Mouse (Mus musculus) R1 (cell line): ENCODE measurements at regions not wholly inside any gene's neighbourhood (a gene's known extent, or its start where the extent isn't known, plus 50 kb on each side); places are given as distances from the start of the nearest gene placed in this dataset.
A peak's percentile ranks its signal among the peaks of the same experiment; 100 is the strongest.

Source experiments
- DNase-seq: peaks from one replicate; pipeline ENCODE4 v3.0.0-alpha.2; 2018; ENCODE audit warnings: low read depth, low spot score

DNA sequence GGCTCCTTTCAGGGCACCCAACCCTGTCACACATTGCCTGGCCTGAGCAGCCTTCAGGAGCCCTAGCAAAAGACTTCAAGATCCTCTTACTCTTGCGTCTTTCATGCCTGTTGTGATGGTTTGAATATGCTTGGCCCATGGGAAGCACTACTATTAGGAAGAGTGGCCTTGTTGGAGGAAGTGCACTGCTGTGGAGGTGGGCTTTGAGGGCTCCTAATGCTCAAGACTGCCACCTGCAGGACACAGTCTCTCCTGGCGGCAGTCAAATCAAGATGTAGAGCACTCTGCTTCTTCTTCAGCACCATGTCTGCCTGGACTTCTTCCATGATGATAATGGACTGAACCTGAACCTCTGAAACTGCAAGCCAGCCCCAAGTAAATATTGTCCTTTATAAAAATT is 73.0 kb downstream of the Tsen15 start:
- peak; percentile 89 for DNase-seq

DNA sequence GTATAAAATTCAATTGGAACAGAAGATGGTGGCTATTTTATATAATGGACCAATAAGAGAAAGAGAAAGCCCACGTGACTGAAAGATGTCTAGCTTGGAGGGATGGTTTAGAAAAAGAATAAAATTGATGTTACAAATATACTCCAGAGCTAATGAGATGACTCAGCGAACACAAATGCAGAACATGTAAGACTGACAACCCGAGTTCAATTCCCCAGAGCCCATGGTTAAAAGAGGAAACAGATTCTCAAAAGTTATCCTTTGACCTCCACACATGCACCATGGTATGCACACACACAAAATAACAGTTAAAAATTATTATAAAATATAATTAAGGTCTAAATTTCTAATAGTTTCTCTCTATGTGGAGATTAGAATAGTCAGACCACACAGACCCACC is 81.0 kb downstream of the Tsen15 start:
- no peak for DNase-seq

DNA sequence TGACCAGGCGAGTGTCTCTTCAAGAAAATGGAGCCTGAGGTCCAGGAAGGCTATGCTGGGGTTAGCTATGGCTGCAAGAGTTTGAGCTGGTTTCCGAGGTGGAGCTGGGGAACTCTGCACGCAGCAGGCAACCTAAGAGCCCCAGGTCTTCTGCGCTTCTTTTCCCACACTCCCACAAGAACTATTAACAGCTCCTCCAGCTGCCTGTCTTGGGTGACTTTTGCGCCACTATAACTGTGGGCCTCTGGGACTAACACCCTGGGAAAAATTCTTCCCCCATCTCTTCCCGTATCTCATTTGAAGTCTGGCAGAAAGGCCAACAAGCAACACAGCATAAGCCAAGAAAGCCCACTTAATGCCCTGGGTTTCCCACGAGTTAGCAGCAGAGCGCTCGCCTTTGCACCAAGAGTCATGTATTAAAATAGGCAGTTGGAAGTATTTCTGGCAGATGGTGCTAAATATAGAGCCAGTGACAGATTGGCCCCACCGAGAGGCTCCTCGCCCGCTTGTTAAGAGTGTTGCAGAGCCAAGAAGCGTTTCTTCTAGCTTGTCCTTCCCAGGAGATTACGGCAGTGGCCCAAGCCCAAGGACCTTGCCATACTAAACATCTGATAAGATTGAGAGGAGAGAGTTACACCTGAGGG is 81.9 kb downstream of the Tsen15 start:
- no peak for DNase-seq

DNA sequence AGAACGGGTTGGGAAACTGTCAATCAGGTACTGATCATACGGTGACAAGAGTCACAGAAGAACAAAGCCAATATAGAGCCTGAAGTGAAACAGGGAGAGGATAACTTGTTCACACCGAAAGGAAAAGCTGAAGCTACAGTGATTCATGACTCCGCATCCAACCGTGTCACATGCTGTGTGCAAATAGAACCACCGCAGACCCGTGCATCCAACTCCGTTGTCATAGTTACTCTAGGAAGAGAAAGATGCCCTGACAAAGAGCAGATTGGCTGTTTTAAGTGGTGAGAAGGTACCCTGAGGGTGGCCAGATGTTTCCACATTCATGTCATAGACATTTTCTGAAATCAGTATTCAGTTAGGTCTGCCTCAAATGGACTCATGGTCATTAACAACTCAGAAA is 85.1 kb downstream of the Tsen15 start:
- no peak for DNase-seq

DNA sequence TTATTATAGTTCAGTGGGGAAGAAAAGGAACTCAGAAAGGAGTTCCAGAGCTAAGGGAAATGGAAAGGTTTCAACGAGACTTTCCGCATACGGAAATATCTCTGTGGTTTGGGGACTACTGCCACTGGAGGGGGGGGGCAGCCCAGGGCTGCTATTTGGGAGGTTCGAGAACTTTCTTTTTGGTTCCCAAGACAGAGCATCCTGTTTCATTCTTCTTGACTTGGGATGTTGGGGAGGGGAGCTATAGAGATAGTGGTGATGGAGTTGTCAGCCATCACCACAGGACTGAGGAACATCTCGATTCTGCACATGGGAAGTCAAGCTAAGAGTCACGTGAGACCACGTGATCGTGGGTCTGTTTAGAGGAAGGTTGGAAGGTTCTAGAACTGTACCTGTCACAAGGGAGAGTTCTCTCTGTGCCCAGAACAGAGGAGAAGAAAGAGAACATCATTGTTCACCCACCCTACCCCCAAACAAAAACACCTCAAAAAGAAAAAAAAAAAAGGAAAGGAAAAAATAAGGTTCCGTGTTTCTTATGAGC is 94.2 kb downstream of the Tsen15 start:
- DNase-seq: no peak

DNA sequence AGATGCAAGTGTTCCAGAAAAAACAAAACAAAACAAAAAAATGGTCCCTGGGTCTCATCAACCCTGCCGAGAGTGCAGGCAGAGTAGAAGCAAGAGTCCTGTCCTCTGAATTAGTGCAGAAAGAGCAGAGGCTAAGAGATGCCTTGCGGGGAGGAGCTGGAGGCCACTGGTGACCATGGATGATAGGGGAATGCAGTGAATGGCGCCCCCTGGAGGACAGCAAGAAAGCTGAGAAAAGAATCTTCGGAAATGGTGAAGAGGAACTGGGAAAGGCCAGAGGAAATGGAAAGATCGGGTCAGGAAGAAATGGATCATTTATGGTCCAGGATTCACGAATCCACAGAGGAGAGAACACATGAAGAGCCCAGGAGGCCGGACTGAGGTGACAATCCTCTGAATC is 95.7 kb downstream of the Tsen15 start:
- DNase-seq: peak; percentile 87

DNA sequence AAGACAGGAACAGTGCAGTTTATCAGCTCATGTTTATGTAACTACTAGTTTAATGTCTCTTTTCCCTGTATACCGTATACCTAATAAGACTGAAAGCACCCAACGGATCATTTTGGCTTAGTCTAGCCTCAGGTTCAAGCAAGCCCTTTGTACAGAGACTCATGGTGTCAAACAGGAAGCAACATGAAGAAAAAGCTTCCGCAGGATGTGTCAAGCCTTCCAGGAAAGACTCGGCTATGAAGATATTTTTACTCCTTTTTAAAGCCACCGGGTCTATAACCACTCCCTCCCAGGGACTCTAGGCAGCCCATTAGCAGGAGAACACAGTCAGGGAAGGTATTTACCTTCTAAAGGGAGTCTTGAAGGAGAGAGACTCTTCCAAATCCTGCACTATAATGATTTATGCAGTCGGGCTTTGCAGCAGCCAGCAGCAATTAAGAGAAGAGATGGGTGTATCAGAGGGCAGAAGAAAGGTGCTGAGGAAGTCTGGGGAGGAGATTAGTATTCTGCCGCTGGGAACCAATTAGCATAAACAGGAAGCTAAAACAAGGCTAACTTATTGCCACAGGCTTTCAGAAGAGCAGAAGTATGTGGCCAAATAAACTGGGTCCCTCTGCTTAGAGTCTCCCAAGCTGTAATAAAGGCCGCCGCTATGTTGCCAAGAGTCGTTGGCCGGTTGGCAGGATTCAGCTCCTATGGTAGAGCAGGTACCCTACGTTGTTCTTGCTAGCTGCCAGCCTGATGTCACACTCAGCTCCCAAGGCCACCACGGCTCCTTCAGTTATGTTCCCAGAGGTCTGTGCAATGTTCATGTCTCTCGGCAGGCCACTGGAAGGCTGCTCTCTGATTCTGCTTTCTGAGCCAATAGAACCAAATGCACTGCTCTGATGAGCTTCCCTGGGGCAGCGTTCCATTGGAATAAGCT is 98.7 kb downstream of the Tsen15 start:
- peak; percentile 10 for DNase-seq

DNA sequence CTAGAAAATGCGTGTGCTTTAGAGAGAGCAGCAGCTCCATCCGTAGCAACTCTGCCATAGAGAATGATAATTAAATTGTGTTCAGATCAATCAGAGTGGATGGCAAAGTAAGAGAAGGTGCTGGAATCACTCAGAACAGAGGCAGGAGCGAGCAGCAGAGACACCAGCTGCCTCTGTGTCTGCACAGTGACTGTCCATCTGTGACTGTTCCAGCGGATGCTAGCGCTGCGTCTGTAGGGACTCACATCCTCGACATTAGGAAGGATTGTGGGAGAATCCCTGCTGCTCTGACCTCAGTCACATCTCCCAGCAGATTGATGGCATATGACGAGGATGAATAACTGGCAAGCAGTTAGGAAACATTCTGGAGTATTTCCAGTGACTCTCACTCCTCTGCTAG is 99.8 kb downstream of the Tsen15 start:
- DNase-seq: no peak

DNA sequence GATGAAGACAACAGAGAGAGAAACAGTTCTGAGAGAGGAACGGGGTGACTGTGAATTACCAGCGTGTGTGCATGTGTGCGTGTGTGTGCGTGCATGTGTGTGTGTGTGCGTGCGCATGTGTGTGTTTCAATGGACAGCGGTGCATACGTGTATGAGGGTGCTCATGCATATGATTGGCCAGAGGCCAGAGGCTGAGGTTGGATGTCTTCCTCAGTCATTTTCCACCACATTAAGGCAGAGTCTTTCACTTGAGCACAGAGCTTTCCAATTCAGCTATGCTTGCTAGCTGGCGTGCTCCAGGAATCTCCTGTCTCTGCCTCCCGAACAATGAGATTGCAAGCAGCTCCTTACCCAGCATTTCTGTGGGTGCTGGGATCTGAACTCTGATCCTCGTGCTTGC is 104.4 kb downstream of the Tsen15 start:
- DNase-seq: no peak

DNA sequence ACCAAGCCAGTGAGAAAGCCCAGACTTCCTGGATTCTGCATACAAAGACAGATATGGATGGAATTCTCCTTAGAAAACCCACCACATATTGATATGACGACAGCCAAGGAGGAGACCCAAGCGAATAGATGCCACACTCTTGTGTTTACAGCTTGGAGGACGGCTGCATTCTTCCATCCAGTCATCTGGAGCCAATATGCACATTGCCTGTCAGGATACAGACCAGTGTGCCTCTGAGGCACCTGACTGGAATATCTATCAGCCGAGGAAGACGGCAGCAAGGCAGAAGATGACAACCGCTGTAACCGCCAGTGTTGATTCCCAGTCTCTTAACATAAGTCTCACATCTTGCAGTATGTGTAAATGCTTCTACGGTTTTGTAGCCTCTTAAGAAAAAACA is 105.3 kb downstream of the Tsen15 start:
- no peak for DNase-seq

DNA sequence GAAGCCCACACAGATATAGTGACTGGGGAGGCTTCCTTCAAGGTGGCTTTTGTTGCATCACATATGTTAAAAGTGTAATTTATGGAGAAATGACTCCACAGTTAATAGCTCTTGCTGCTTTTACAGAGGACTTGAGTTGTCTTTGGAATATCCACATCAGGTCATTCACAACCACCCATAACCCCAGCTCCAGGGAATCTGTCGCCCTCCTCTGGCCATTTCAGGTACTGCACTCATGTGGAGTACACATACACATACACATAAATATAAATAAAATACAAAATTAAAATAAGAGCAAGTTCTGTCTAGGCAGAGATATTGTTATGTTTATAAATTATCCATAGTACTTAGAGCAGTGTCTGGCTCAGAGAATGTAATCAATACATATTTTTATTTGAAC is 106.5 kb downstream of the Tsen15 start:
- DNase-seq: peak; percentile 73

DNA sequence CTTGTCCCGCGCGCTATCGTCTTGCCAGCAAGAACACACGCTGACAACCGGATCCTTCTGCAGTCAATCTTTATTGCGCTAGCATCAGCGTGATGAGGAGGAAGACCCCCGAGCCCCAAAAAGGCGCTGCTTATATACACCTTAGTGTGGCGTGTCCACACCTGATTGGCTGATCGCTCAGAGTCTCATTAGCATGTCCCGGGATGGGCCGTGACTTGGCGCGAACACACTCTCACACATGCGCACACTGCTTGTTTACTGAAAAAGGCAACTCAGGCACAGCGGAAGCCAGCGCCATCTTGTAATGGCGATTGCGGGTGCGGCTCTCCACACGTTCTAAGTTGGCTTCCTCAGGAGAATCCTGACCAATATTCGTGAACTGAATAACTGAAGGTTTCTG is 111.5 kb downstream of the Tsen15 start:
- peak; percentile 78 for DNase-seq

DNA sequence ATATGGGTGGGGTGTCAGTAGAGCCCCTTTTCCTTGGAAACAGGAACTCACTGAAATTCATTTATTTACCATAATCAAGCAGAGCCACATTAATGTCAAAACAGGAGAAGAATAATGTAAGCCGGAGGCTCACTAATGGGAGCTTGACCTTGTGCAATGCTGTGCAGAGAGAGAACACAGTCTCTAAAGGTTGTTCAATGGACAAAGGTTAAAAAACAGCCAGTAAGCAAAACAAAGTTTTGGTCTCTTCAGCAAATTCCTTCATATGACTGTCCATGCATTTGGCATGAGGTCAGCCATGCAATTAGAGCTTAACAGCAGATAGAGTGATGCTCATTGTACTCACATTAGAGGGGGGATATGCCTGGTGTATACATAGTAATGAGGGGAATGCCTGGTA is 113.1 kb downstream of the Tsen15 start:
- DNase-seq: no peak

DNA sequence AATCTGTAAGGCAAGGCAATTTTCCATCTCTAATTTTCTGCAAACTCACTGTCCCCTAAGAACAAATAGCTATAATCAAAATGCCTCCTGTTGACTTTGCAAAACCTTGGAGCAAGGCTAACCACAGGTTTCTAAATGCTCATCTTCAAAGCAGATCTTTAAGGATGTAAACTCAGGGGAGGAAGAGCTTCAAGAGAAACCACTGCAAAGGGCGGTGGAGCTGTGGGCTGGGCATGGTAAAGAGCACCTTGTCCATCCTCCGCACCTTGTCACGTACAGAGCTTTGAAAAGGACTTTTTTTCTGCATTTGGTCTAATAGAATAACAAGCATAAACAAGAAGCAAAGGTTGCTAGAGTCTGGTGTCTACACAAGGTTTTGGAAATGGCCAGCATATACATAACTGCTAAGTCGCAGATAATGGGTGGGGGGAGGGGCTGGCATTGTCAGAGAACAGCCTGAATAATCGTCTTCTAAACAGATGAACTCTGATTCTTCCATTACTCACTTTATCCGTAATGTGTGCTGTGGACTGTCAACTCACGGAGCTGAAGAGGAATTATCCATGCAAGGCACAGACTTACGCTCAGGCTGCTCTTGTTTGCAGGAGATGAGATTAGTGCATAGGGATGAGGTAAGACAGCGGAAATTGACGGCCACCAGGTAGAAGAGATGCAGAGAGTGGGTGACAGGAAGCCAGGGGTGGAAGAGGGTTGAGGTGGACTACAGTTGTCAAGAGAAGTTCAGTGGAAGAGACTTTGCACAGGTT is 116.4 kb downstream of the Tsen15 start:
- DNase-seq: no peak

DNA sequence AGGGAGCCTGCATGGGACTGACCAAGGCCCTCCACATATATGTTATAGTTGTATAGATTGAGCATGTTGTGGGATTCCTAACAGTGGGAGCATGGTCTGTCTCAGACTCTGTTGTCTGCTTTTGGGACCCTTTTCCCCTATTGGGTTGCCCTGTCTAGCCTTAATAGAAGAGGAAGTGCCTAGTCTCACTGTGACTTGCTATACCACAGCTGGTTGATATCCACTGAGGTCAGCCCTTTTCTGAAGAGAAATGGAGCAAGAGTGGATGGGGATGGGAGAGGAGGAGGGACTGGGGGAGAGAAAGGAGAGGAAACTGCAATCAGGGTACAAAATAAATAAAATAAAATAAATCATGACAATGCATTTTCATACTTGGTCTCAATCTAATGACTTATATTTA is 120.1 kb downstream of the Tsen15 start:
- no peak for DNase-seq

DNA sequence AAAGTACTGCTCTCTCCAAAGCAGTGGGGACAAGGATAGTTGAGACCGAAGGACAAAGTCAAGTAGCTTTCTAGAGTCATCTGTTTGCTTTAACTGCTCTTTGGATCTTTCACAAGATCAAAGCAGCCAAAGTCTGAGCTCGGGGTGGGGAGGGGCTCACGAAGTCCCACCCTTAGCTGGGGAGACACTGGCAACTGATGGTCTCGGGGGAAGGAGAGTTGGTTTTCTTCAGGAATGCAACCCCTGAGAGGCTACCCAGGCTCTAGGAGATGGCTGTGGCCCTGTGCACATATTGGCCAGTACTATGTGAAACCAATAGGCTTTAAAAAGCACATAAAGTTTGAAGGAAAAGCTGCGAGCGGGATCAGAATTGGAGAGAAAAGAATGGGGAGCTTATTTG is 121.5 kb downstream of the Tsen15 start:
- DNase-seq: no peak

DNA sequence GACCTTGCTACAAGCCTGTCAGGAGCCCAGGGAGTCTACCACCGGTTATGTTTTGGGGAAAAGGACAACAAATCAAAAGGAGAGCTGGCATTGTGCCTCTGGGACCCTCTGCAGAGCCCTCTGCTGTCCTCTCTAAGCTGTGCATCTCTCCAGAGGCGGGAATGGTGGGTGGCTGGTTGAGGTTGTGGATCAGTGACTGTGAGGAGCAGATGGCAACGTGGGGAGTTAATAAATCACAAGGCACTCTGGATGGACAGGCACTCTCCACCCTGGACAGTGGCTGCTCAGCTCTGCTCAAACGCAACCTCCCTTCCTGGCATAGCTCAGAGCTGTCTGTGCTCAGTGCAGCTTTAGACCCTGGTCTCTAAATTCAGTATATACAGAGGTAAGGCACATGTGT is 125.0 kb downstream of the Tsen15 start:
- no peak for DNase-seq

DNA sequence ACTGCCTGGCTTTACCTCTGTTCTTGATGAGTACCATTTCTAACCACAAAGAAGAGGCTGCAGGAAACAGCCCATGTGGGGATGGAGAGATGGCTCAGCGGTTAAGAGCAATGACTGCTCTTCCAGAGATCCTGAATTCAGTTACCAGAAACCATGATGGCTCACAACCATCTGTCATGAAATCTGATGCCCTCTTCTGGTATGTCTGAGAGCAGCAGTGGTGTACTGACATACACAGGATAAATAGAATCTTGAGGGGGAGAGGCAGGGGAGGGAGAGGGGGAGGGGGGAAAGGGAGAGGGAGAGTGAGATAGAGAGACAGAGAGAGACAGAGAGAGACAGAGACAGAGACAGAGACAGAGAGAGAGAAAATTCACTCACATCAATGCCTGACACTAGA is 125.5 kb downstream of the Tsen15 start:
- DNase-seq: peak; percentile 30

DNA sequence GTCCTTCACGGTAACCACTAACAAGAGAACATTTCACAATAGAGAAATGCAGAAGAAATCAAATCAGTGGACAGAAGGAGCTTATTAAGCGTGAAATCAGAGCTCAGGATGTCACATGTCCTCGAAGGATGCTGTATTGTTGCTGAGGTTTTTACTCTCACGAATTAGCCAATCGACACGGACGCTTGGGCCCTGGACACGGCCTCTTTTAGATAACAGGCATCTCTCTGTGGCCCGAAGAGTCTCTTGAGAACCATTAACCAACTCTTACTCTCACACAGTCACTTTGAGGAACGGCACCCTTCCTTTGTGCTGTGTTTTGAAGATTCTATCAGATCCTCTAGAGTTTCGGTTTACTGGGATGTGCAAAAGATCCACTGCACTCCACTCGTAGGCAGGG is 128.2 kb downstream of the Tsen15 start:
- DNase-seq: no peak

DNA sequence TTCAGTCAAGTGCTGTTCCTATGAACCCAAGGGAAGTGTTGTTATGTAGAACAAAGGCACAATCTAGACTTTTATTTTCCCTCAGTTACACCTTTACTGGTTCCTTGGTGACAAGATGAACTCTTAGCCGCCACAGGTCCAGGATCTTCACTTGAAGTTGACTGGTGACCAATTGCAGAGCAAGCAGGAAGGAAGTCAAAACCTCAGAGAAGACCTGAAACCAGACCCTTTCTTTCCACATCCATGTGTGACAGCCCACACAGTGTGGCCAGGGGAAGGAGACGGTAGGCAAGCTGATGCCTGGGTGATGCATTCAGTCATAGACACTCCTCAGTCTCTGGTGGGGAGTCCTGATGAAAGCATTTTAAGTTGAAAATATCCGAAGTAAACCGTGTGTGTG is 132.6 kb downstream of the Tsen15 start:
- DNase-seq: no peak

DNA sequence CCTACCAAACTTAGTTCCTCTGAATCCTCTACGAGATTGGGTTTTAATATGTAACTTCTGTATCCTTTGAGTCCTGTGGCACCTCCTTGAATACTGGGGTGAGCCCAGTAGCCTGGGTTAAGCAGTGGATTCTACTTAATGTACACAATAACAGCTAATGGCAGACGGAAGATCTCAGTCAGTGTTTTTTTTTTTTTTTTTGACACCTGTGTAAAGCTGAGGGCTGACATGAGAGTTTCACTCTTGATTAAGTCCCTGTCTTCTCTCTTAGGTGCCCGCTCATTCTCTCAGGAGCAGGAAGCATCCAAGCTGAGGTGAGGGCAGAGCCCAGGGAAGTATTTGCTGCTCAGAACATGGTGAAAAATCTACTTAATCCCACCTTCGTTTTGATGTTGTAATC is 133.0 kb downstream of the Tsen15 start:
- DNase-seq: no peak

DNA sequence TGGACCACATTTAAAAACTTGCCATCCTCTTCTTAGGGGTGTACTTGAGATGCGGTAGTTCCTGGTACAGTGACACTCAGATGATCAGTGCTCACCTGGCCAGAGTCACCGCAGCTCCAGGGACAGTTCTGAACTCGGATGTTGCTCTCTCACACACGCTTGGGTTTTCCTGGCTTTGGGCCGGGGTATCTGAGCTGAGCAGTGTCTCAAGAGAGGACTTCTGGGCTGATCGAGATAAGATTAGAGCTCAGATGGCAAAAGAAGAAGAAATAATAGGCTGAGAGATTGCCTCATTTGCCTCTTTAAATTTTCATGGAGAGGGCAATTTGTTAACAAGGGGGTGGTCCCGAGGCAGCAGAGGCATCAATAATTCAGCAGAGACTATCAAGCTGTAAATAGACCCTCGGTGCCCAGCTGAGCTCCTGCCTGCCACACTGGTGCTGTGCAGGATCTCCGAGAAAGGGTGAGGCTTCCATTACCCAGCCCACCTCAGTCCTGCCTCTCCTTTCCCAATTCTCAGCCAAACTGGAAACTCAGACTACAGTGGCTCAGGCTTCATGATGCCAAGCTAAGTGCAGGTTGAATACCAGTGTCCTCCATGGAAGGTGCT is 133.7 kb downstream of the Tsen15 start:
- DNase-seq: no peak
